In the genomic region with DNA sequence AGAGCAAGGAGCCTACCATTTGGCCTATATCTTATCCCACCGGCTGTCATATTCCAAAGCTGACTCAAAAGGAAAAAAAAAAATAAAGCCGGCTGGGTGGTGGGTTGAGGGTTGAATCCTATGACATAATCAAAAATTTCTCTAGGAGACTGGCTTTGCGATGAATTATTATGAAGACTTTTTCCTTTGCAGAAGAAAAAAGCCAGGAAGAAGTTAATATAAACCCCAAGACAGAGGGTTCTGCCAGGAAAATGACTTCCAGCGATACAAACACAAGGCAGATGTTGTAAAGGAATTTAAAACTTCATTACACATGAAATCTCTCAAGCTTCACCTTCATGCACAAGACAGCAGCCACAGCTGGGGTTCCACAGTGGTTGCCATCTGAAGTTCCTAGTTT, we compare ENCODE assay signal across 21 mouse cellular contexts. TPM values are rescaled to one million over a fixed set of nuclear protein-coding genes. Genes with fewer than 3 reads are reported as not detected.
DNase-seq lines count a peak whose midpoint lies in the region; ATAC-seq and TF ChIP-seq lines count a peak whose summit lies in the region.
"Had no signal": no experiment of that assay in that cellular context is flagged by ENCODE, and none has a peak within 500 bp of the region (broad histone marks: within the 10 kb centered on the region; RNA-seq: fewer than 3 reads in every experiment).

No protein-coding gene starts in this region.

- H3K27me3 ChIP-seq in limb, embryonic 14.5 days (ENCODE audit: control insufficient read depth, insufficient read depth, low read length) = no peaks in the 10 kb centered on the region
- no peaks in the 10 kb centered on the region for H3K27me3 ChIP-seq in limb, embryonic 10.5 days (ENCODE audit: low read depth, poor library complexity, severe bottlenecking)
- H3K27me3 ChIP-seq in lung, embryonic 16.5 days (ENCODE audit: control insufficient read depth, insufficient read depth, low read depth, low read length) = no peaks in the 10 kb centered on the region
- no peaks in the 10 kb centered on the region for H3K27me3 ChIP-seq in stomach, embryonic 15.5 days (replicated peaks)
- H3K27me3 ChIP-seq: liver, embryonic 12.5 days; midbrain, embryonic 12.5 days; neural tube, embryonic 12.5 days had no signal

- no peak overlapping the region for H3K4me2 ChIP-seq in limb, embryonic 14.5 days (replicated peaks; ENCODE audit: low read depth, low read length, severe bottlenecking)
- no peak overlapping the region for H3K4me2 ChIP-seq in lung, embryonic 16.5 days (ENCODE audit: low read depth, low read length)
- no peak overlapping the region for H3K4me2 ChIP-seq in stomach, embryonic 15.5 days
- H3K4me2 ChIP-seq: liver, embryonic 12.5 days; midbrain, embryonic 12.5 days; neural tube, embryonic 12.5 days had no signal

- H3K9ac ChIP-seq in limb, embryonic 14.5 days (ENCODE audit: low read depth, low read length, severe bottlenecking) = no peak overlapping the region
- no peak overlapping the region for H3K9ac ChIP-seq in lung, embryonic 16.5 days (ENCODE audit: low read length)
- H3K9ac ChIP-seq in stomach, embryonic 15.5 days = no peak overlapping the region
- H3K9ac ChIP-seq: liver, embryonic 12.5 days; midbrain, embryonic 12.5 days; neural tube, embryonic 12.5 days had no signal

- H3K4me3 ChIP-seq in limb, embryonic 14.5 days (replicated peaks; ENCODE audit: low read length) = no peak overlapping the region
- H3K4me3 ChIP-seq in limb, embryonic 10.5 days = no peak overlapping the region
- no peak overlapping the region for H3K4me3 ChIP-seq in lung, embryonic 16.5 days (ENCODE audit: low read length)
- no peak overlapping the region for H3K4me3 ChIP-seq in stomach, embryonic 15.5 days (replicated peaks)
- H3K4me3 ChIP-seq: liver, embryonic 12.5 days; midbrain, embryonic 12.5 days; neural tube, embryonic 12.5 days had no signal

- WGBS in limb, embryonic 14.5 days = 56% methylated on average over 4 of the region's 4 CpGs
- WGBS in limb, embryonic 10.5 days = 92% methylated on average over 4 of the region's 4 CpGs
- WGBS in lung, embryonic 16.5 days = 39% methylated on average over 4 of the region's 4 CpGs
- WGBS in stomach, embryonic 15.5 days = 45% methylated on average over 4 of the region's 4 CpGs

- no peak overlapping the region for H3K27ac ChIP-seq in limb, embryonic 14.5 days (replicated peaks; ENCODE audit: low read depth, low read length)
- H3K27ac ChIP-seq in limb, embryonic 10.5 days = no peak overlapping the region
- H3K27ac ChIP-seq in lung, embryonic 16.5 days (ENCODE audit: low read length) = peak overlapping the region; percentile 47; the same call in 1 of the 2 replicates
- peak overlapping the region; percentile 87; the same call in 1 of the 2 replicates for H3K27ac ChIP-seq in stomach, embryonic 15.5 days
- H3K27ac ChIP-seq: liver, embryonic 12.5 days; macrophage; midbrain, embryonic 12.5 days; neural tube, embryonic 12.5 days had no signal

- DNase-seq in heart, adult 11 months = peak; percentile 15
- no peak for DNase-seq in heart, postnatal 10 days
- peak; percentile 59 for DNase-seq in limb, embryonic 14.5 days (ENCODE audit: low spot score)
- no peak for DNase-seq in limb, embryonic 10.5 days (ENCODE audit: low spot score)
- no peak for DNase-seq in frontal cortex, postnatal 36 days (ENCODE audit: low spot score in 2 of 2)
- no peak for DNase-seq in cerebellum, adult 9-10 months
- DNase-seq: adrenal gland, postnatal 10 days; cerebellum, postnatal 14 days; gastrocnemius, postnatal 14 days; kidney, postnatal 25 days; layer of hippocampus, adult 9-11 months; thymus, postnatal 4 days had no signal

- TF ChIP-seq POLR2A in limb, embryonic 14.5 days (IDR thresholded peaks at IDR 0.05; ENCODE audit: borderline replicate concordance, extremely low read depth, insufficient read depth, insufficient read length) = no peak

- intact Hi-C loops in heart, postnatal 10 days (cut with DNase I) = no loop called here

- no peaks in the 10 kb centered on the region for H3K36me3 ChIP-seq in limb, embryonic 14.5 days (ENCODE audit: control insufficient read depth, insufficient read depth, low read length)
- H3K36me3 ChIP-seq in limb, embryonic 10.5 days = no peaks in the 10 kb centered on the region
- H3K36me3 ChIP-seq in lung, embryonic 16.5 days (ENCODE audit: control insufficient read depth, insufficient read depth, low read length) = no peaks in the 10 kb centered on the region
- H3K36me3 ChIP-seq in stomach, embryonic 15.5 days = no peaks in the 10 kb centered on the region
- H3K36me3 ChIP-seq: liver, embryonic 12.5 days; neural tube, embryonic 12.5 days had no signal

- peak; percentile 37; the same call in 1 of the 2 replicates for ATAC-seq in limb, embryonic 14.5 days (ENCODE audit: low FRiP score, low read depth)
- ATAC-seq in lung, embryonic 16.5 days (ENCODE audit: low read depth) = peak; percentile 73
- peak; percentile 33; the same call in 1 of the 2 replicates for ATAC-seq in stomach, embryonic 15.5 days (ENCODE audit: insufficient read depth, low FRiP score, low read depth)
- ATAC-seq: activated CD4-positive, CD25-positive, alpha-beta regulatory T cell, adult 4 months; CD4-positive, CD25-positive, alpha-beta regulatory T cell, adult 4 months; forebrain, embryonic 14.5 days; liver, embryonic 12.5 days had no signal

- H3K9me3 ChIP-seq in limb, embryonic 14.5 days (ENCODE audit: control insufficient read depth, low read length) = no peaks in the 10 kb centered on the region
- H3K9me3 ChIP-seq in limb, embryonic 10.5 days (replicated peaks) = no peaks in the 10 kb centered on the region
- no peaks in the 10 kb centered on the region for H3K9me3 ChIP-seq in lung, embryonic 16.5 days (ENCODE audit: control insufficient read depth, low read length)
- H3K9me3 ChIP-seq in stomach, embryonic 15.5 days = no peaks in the 10 kb centered on the region
- H3K9me3 ChIP-seq: liver, embryonic 12.5 days; midbrain, embryonic 12.5 days; neural tube, embryonic 12.5 days had no signal

- H3K4me1 ChIP-seq in limb, embryonic 14.5 days (ENCODE audit: control insufficient read depth, insufficient read depth, low read length) = peaks cover 34% of the 10 kb centered on the region
- H3K4me1 ChIP-seq in limb, embryonic 10.5 days = peaks cover 13% of the 10 kb centered on the region
- H3K4me1 ChIP-seq in lung, embryonic 16.5 days (replicated peaks; ENCODE audit: control insufficient read depth, insufficient read depth, low read length) = peaks cover 41% of the 10 kb centered on the region
- peaks cover 10% of the 10 kb centered on the region; the same call in 1 of the 2 replicates for H3K4me1 ChIP-seq in stomach, embryonic 15.5 days
- H3K4me1 ChIP-seq: liver, embryonic 12.5 days; midbrain, embryonic 12.5 days; neural tube, embryonic 12.5 days had no signal

RNA-seq across cellular contexts. Expression of a gene that starts 48.8 kb away (rescaled TPM):
- under 1 TPM in 1 of 2 experiments, not detected in 1; 0.17 TPM for total RNA-seq in heart, postnatal 10 days (2021)
- polyA plus RNA-seq in limb, embryonic 14.5 days (2012; rRNA removed) = 0.16 and 0.46 TPM in 2 replicates
- 0.21 and 0.33 TPM in 2 replicates for polyA plus RNA-seq in limb, embryonic 14.5 days (2014; fragmentation: Nextera tagmentation; extraction: Ambion mirVana)
- 1.1 and 1.4 TPM in 2 replicates for polyA plus RNA-seq in limb, embryonic 10.5 days (2016; fragmentation: Nextera tagmentation; extraction: Ambion mirVana)
- polyA plus RNA-seq in lung, embryonic 16.5 days (2015; fragmentation: Nextera tagmentation; extraction: Ambion mirVana) = 0.54 and 0.64 TPM in 2 replicates
- 0.42 and 0.67 TPM in 2 replicates for polyA plus RNA-seq in stomach, embryonic 15.5 days (2015; fragmentation: Nextera tagmentation; extraction: Ambion mirVana)
- total RNA-seq: gastrocnemius, postnatal 14 days had no signal

Comparison
In these comparisons a context has a peak if more than half of its experiments do, and no peak if none do; other contexts are left out.
1. DNase-seq: peak in heart, adult 11 months (single experiment) and limb, embryonic 14.5 days (single experiment); none in heart, postnatal 10 days (0 of 2), limb, embryonic 10.5 days (single experiment), frontal cortex, postnatal 36 days (0 of 2) and cerebellum, adult 9-10 months (single experiment).
2. H3K27ac ChIP-seq: peak in lung, embryonic 16.5 days (single experiment) and stomach, embryonic 15.5 days (single experiment); none in limb, embryonic 14.5 days (single experiment) and limb, embryonic 10.5 days (single experiment).
3. Peak in every context shown above with its lines, with median percentiles within 50 percentile points of each other: ATAC-seq.